Mouse (Mus musculus) CH12.LX (cell line): ENCODE data around the gene Nsmf.

Experiments
- BHLHE40 ChIP-seq: IDR thresholded peaks from 2 replicates; pipeline ENCODE4 v1.6.1; 2011; ENCODE audit warnings: mild to moderate bottlenecking, low read depth, low read length, improper control_type of control experiment
- CTCF ChIP-seq, 2 experiments: IDR thresholded peaks in 1 of 2; conservative IDR thresholded peaks in 1 of 2; 2 replicates each; pipeline ENCODE4 v1.5.1; 2011 to 2012; ENCODE audit warnings: low read depth in 2 of 2, low read length in 2 of 2, improper control_type of control experiment in 1 of 2, inconsistent platforms in 1 of 2, mild to moderate bottlenecking in 1 of 2, moderate library complexity in 1 of 2

DNA sequence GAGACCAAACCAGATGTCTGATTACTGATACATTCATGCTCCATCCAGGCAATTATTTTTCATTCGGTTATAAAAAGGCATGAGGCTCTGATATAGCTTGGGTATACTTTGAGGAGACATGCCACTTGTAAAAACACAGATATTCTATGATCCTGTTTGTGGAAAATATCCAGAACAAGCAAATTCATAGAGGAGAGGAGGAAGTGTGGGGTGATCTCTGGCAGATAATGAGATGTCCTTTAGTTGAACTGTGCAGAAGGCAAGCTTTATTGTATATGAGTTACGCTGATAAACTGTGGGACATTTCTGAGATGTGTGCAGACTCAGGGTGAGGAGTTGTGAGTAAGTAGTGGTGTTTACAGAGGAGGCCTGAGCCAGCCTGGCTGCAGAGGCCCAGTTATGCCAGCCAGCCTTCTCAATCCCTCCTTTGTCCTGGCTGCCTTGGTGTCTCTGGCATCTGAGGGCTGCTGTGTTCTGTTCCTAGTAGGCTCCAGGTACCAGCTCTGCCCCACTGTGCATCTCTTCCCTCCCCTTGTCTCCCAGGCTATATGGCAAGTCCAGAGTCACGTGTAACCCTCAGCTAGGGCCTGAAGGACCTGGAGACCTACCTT is 44.0 kb downstream of the Nsmf start:
- TF ChIP-seq CTCF (conservative IDR thresholded peaks at IDR 0.05 in 1 of 2, IDR thresholded peaks at IDR 0.05 in 1 of 2; ENCODE audit: low read depth in 2 of 2, low read length in 2 of 2) (no peak), BHLHE40 (no peak)
